Mouse (Mus musculus): ENCODE results near the gene Mylk. TPM values are rescaled to one million over a fixed set of nuclear protein-coding genes. Genes with fewer than 3 reads are reported as not detected.

The Mylk gene
- polyA plus RNA-seq, 1 experiment from 2014 or later, result 5.7 TPM

GRCm38 (mm10) chr16:35025347-35025746 is 280.3 kb downstream of the Mylk start:
- no peaks in the 10 kb centered on the region for H3K9me3 ChIP-seq (replicated peaks; ENCODE audit: control insufficient read depth, low read length, poor library complexity, severe bottlenecking)
- ATAC-seq, result no peak
- no peak overlapping the region for H3K9ac ChIP-seq (ENCODE audit: low read depth, low read length)
- no peak overlapping the region for H3K4me3 ChIP-seq (ENCODE audit: low read depth, low read length)
- no peaks in the 10 kb centered on the region for H3K27me3 ChIP-seq (ENCODE audit: control insufficient read depth, insufficient read depth, low read depth, low read length)
- 93% methylated on average over 4 of the region's 4 CpGs for WGBS
- peaks cover 8% of the 10 kb centered on the region for H3K36me3 ChIP-seq (ENCODE audit: control insufficient read depth, insufficient read depth, low read length)
- no peak overlapping the region for H3K4me2 ChIP-seq (ENCODE audit: low read length)
- H3K4me1 ChIP-seq (ENCODE audit: control insufficient read depth, insufficient read depth, low read length), result peaks cover 8% of the 10 kb centered on the region; the same call in 1 of the 2 replicates
- no peak overlapping the region for H3K27ac ChIP-seq (ENCODE audit: low read length)

- Histone ChIP-seq H3K36me3 (ENCODE audit: control insufficient read depth, insufficient read depth, low read length) (peaks cover 15% of the 10 kb centered on the region), H3K4me3 (ENCODE audit: low read depth, low read length) (no peak overlapping the region), H3K9ac (ENCODE audit: low read depth, low read length) (no peak overlapping the region), H3K27me3 (ENCODE audit: control insufficient read depth, insufficient read depth, low read depth, low read length) (no peaks in the 10 kb centered on the region), H3K4me2 (ENCODE audit: low read length) (no peak overlapping the region), H3K27ac (ENCODE audit: low read length) (no peak overlapping the region), H3K9me3 (replicated peaks; ENCODE audit: control insufficient read depth, low read length, poor library complexity, severe bottlenecking) (no peaks in the 10 kb centered on the region), H3K4me1 (ENCODE audit: control insufficient read depth, insufficient read depth, low read length) (0 out of 2 replicates have a peak, but pooled peaks cover under 1% of the 10 kb centered on the region)
- WGBS, result 85% methylated on average over 3 of the region's 3 CpGs
- no peak for ATAC-seq
Observed at GRCm38 (mm10) chr16:35033241-35033640, 288.2 kb downstream of the Mylk start.

- ATAC-seq, result no peak
- H3K36me3 ChIP-seq (ENCODE audit: control insufficient read depth, insufficient read depth, low read length), result peaks cover 12% of the 10 kb centered on the region
- no peak overlapping the region for H3K9ac ChIP-seq (ENCODE audit: low read depth, low read length)
- 86% methylated on average over 8 of the region's 8 CpGs for WGBS
- H3K4me1 ChIP-seq (ENCODE audit: control insufficient read depth, insufficient read depth, low read length), result 0 out of 2 replicates have a peak, but pooled peaks cover 2% of the 10 kb centered on the region
- no peaks in the 10 kb centered on the region for H3K27me3 ChIP-seq (ENCODE audit: control insufficient read depth, insufficient read depth, low read depth, low read length)
- no peaks in the 10 kb centered on the region for H3K9me3 ChIP-seq (replicated peaks; ENCODE audit: control insufficient read depth, low read length, poor library complexity, severe bottlenecking)
- H3K27ac ChIP-seq (ENCODE audit: low read length), result no peak overlapping the region
- no peak overlapping the region for H3K4me2 ChIP-seq (ENCODE audit: low read length)
- H3K4me3 ChIP-seq (ENCODE audit: low read depth, low read length), result no peak overlapping the region
Observed at GRCm38 (mm10) chr16:35033809-35034577, 289.0 kb downstream of the Mylk start.

GRCm38 (mm10) chr16:35034971-35035370 is 290.0 kb downstream of the Mylk start:
- Histone ChIP-seq H3K36me3 (ENCODE audit: control insufficient read depth, insufficient read depth, low read length) (peaks cover 13% of the 10 kb centered on the region), H3K9me3 (replicated peaks; ENCODE audit: control insufficient read depth, low read length, poor library complexity, severe bottlenecking) (no peaks in the 10 kb centered on the region), H3K4me1 (ENCODE audit: control insufficient read depth, insufficient read depth, low read length) (0 out of 2 replicates have a peak, but pooled peaks cover 2% of the 10 kb centered on the region), H3K9ac (ENCODE audit: low read depth, low read length) (no peak overlapping the region), H3K27me3 (ENCODE audit: control insufficient read depth, insufficient read depth, low read depth, low read length) (no peaks in the 10 kb centered on the region), H3K4me3 (ENCODE audit: low read depth, low read length) (no peak overlapping the region), H3K4me2 (ENCODE audit: low read length) (no peak overlapping the region), H3K27ac (ENCODE audit: low read length) (no peak overlapping the region)
- WGBS, result 91% methylated on average over 5 of the region's 5 CpGs
- ATAC-seq, result no peak

GRCm38 (mm10) chr16:35036754-35037153 is 291.7 kb downstream of the Mylk start:
- Histone ChIP-seq H3K9me3 (replicated peaks; ENCODE audit: control insufficient read depth, low read length, poor library complexity, severe bottlenecking) (no peaks in the 10 kb centered on the region), H3K27me3 (ENCODE audit: control insufficient read depth, insufficient read depth, low read depth, low read length) (no peaks in the 10 kb centered on the region), H3K36me3 (ENCODE audit: control insufficient read depth, insufficient read depth, low read length) (peaks cover 16% of the 10 kb centered on the region), H3K4me1 (ENCODE audit: control insufficient read depth, insufficient read depth, low read length) (0 out of 2 replicates have a peak, but pooled peaks cover 2% of the 10 kb centered on the region), H3K4me3 (ENCODE audit: low read depth, low read length) (no peak overlapping the region), H3K27ac (ENCODE audit: low read length) (no peak overlapping the region), H3K9ac (ENCODE audit: low read depth, low read length) (no peak overlapping the region), H3K4me2 (ENCODE audit: low read length) (no peak overlapping the region)
- 92% methylated on average over 5 of the region's 5 CpGs for WGBS
- ATAC-seq, result no peak

DNA sequence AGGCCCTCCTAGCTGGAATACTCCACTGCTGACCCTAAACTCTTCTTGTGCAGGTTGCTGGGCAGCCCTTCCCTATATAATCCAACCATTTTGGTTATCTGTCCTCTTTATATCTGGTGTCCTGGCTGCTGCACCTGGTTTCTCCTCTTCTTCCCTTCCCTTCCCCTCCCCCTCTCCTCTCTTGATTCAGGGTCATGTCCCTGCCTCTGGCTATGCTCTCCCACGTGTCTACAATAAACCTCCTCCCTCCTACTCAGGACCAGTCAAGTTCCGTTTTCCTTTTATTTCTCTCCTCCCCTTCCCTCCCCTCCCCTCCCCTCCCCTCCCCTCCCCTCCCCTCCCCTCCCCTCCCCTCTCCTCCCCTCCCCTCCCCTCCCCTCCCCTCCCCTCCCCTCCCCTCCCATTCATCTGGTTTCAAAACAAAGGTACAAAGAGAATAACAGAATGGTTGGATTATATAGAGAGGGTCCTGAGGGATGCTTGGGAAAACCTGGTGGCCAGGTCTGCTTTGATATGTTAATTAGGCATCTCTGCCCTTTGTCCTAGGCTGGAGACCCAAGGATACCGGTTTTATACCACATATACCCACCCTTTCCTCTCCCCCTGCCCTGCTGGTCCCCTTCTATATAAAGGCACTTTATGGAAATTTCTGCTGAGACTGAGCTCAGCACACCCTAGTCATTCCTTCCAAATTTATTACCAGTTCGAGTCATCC is 293.5 kb downstream of the Mylk start:
- H3K4me2 ChIP-seq (ENCODE audit: low read length), result no peak overlapping the region
- H3K4me3 ChIP-seq (ENCODE audit: low read depth, low read length), result no peak overlapping the region
- no peak overlapping the region for H3K27ac ChIP-seq (ENCODE audit: low read length)
- H3K4me1 ChIP-seq (ENCODE audit: control insufficient read depth, insufficient read depth, low read length), result 0 out of 2 replicates have a peak, but pooled peaks cover 2% of the 10 kb centered on the region
- WGBS, result 19% methylated on average over 4 of the region's 4 CpGs
- peaks cover 12% of the 10 kb centered on the region; the same call in 1 of the 2 replicates for H3K36me3 ChIP-seq (ENCODE audit: control insufficient read depth, insufficient read depth, low read length)
- H3K9ac ChIP-seq (ENCODE audit: low read depth, low read length), result no peak overlapping the region
- H3K9me3 ChIP-seq (replicated peaks; ENCODE audit: control insufficient read depth, low read length, poor library complexity, severe bottlenecking), result no peaks in the 10 kb centered on the region
- no peaks in the 10 kb centered on the region for H3K27me3 ChIP-seq (ENCODE audit: control insufficient read depth, insufficient read depth, low read depth, low read length)
- ATAC-seq, result no peak

GRCm38 (mm10) chr16:35040154-35040553 is 295.1 kb downstream of the Mylk start:
- no peak for ATAC-seq
- no peaks in the 10 kb centered on the region for H3K27me3 ChIP-seq (ENCODE audit: control insufficient read depth, insufficient read depth, low read depth, low read length)

GRCm38 (mm10) chr16:35041001-35041400 is 296.0 kb downstream of the Mylk start:
- Histone ChIP-seq H3K27me3 (ENCODE audit: control insufficient read depth, insufficient read depth, low read depth, low read length) (no peaks in the 10 kb centered on the region), H3K4me1 (ENCODE audit: control insufficient read depth, insufficient read depth, low read length) (0 out of 2 replicates have a peak, but pooled peaks cover 2% of the 10 kb centered on the region), H3K4me3 (ENCODE audit: low read depth, low read length) (no peak overlapping the region), H3K36me3 (ENCODE audit: control insufficient read depth, insufficient read depth, low read length) (peaks cover 12% of the 10 kb centered on the region; the same call in 1 of the 2 replicates), H3K4me2 (ENCODE audit: low read length) (no peak overlapping the region), H3K9ac (ENCODE audit: low read depth, low read length) (no peak overlapping the region), H3K27ac (ENCODE audit: low read length) (no peak overlapping the region), H3K9me3 (replicated peaks; ENCODE audit: control insufficient read depth, low read length, poor library complexity, severe bottlenecking) (no peaks in the 10 kb centered on the region)
- no peak for ATAC-seq
- 87% methylated on average over 7 of the region's 7 CpGs for WGBS

More at GRCm38 (mm10) chr16:35040154-35040553, 295.1 kb downstream of the Mylk start:
- no peak overlapping the region for H3K27ac ChIP-seq (ENCODE audit: low read length)
- H3K4me1 ChIP-seq (ENCODE audit: control insufficient read depth, insufficient read depth, low read length), result 0 out of 2 replicates have a peak, but pooled peaks cover 2% of the 10 kb centered on the region
- H3K4me2 ChIP-seq (ENCODE audit: low read length), result no peak overlapping the region
- H3K4me3 ChIP-seq (ENCODE audit: low read depth, low read length), result no peak overlapping the region
- H3K9ac ChIP-seq (ENCODE audit: low read depth, low read length), result no peak overlapping the region
- peaks cover 12% of the 10 kb centered on the region; the same call in 1 of the 2 replicates for H3K36me3 ChIP-seq (ENCODE audit: control insufficient read depth, insufficient read depth, low read length)
- H3K9me3 ChIP-seq (replicated peaks; ENCODE audit: control insufficient read depth, low read length, poor library complexity, severe bottlenecking), result no peaks in the 10 kb centered on the region
- WGBS, result 76% methylated on average over 1 of the region's 1 CpGs

Data from midbrain, embryonic 16.5 days (tissue).